Mouse (Mus musculus) urinary bladder, postnatal 4 days (tissue): Measurements from ENCODE around the gene Azin2.

ENCODE experiments used
- DNase-seq, 2 experiments: peaks; one replicate each; pipeline ENCODE4 v3.0.0; 2021 to 2022; ENCODE audit warnings: low spot score in 2 of 2

Gene Azin2

DNA sequence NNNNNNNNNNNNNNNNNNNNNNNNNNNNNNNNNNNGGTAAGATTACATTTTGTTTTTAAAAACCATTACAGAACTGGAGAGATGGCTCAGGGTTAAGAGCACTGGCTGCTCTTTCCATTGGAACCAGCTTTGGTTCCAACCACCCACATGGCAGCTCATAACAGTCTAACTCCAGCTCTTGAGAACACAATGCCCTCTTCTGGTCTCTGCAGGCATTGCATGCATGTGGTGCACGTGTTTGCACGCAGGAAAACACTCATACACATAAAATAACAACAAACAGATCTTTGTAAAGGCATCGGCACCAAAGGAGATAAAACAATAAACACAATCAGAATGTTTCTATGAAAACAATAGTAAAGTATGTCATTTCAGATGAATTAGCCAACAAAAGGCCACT is 19.9 kb downstream of the Azin2 start:
- no peak for DNase-seq

GRCm38 (mm10) chr4:128935595-128935994 is 26.6 kb downstream of the Azin2 start:
- DNase-seq, result no peak

- no peak for DNase-seq
These were observed 29.5 kb downstream of the Azin2 start for GRCm38 (mm10) chr4:128932783-128933182.

- peak; percentile 73 to 85 for DNase-seq
These were observed 37.2 kb downstream of the Azin2 start for GRCm38 (mm10) chr4:128924841-128925606.

- no peak for DNase-seq
These were observed 38.6 kb downstream of the Azin2 start for GRCm38 (mm10) chr4:128923603-128924002.

- no peak for DNase-seq
These were observed 43.1 kb downstream of the Azin2 start for GRCm38 (mm10) chr4:128919106-128919505.

GRCm38 (mm10) chr4:128918187-128918586 is 44.1 kb downstream of the Azin2 start:
- no peak for DNase-seq

DNA sequence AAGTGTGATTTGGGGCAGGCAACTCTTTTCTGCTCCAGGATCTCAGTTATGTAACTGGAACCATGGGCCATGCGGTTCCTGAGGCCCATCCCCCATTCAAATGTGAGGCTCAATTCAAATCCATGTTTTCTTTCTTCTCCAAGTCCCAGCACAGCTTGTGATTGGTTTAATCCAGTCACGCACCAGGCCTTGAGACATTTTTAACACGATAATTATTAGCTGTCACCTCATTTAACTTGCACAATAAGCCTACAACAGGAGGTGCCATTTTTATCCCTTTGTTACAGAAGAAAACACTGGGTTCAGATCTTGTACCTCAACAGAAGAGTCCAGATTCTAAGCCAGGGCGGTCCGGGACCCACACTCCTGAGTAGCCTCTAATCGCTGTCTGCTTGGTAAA is 44.5 kb downstream of the Azin2 start:
- no peak for DNase-seq

DNA sequence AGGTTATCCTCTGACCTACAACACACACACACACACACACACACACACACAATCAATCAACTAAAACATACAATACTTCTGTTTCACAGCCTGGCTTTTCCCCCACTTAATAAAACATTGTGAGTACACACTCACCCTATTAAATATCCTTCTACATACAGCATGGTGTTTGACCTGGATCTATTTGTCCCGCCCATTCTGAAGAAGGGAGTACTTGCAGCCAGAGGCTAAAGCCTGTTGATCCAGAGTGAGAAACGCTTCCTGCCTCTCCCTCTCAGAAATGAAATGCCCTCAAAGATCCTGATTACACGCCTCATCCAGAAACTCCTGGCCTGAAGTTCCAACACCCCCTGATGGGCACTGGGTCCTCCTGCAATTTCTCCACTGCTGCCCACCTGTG is 45.1 kb downstream of the Azin2 start:
- no peak for DNase-seq

- no peak for DNase-seq
These were observed 48.4 kb downstream of the Azin2 start for GRCm38 (mm10) chr4:128913794-128914193.

- DNase-seq, result no peak
These were observed 50.2 kb downstream of the Azin2 start for GRCm38 (mm10) chr4:128912085-128912484.

- no peak for DNase-seq
These were observed 51.8 kb downstream of the Azin2 start for GRCm38 (mm10) chr4:128910276-128911063.

DNA sequence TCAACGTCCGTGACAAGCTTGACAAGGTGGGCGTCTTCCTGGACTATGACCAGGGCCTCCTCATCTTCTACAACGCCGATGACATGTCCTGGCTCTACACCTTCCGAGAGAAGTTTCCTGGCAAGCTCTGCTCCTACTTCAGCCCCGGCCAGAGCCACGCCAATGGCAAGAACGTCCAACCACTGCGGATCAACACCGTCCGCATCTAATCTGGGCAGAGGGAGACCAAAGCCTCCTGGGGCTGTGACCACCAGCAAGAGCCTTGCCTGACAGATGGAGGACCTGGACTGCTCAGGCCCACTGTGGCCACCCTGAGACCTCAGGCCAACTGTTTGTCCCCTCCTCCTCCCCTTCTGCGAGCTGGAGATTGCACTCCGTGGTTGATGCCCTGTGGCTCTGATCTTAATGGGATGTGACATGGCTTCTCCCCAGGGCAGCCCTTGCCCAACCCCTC is 52.8 kb downstream of the Azin2 start:
- DNase-seq, result no peak

GRCm38 (mm10) chr4:128908586-128909377 is 53.5 kb downstream of the Azin2 start:
- DNase-seq, result no peak

DNA sequence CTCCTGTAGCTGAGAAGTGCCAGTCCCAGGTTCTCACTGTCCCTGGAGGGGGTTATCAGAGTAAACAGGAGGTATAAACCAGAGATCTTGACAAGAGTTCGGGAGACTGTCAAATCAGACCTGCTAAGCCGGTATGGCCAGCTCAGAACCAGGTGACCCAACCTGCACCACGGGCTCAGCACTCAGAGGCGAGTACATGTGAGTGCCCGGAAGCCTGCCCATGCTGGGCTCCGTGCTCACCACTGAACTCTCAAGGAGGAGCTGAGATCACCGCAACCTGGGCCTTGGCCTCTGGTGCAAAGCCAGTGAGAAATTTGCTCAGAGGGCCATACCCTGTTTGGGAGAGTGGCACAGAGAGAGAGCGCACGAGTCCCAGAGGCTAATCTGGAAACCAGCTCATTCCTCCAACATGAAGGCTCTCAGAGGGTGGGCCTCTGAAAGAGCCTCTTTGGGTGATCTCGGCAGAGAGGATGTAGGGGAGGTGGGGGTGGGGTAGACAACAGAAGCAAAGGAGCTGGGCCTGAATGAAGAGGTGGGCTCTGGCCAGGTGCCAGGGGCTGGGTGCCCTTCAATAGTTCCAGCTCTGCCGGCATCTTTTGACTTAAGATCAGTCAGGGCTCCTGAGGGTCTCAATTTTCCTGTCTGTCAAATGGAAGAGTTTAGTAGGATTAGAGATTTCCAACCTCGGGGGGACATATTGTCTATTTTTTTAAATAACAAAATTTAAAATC is 54.8 kb downstream of the Azin2 start:
- no peak for DNase-seq

DNA sequence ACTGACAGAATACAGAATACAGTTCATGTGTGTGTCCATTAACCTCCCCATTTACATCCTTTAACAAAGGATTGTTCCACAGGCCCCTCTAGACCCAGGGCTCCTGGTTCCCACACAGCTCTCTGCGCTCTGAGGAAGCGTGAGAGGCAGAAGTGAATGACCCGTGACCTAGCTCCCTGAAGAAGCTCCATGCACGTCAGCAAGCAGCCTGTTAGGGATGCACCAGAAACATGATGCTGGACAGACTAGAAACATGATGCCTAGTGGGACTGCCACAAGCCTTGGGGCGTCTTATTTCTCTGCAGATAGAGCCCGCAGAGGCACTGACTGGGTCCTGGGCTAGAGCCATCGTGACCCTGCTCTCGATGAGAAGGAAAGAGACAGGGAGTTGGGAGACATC is 55.5 kb downstream of the Azin2 start:
- no peak for DNase-seq

GRCm38 (mm10) chr4:128905251-128905650 is 57.0 kb downstream of the Azin2 start:
- no peak for DNase-seq

DNA sequence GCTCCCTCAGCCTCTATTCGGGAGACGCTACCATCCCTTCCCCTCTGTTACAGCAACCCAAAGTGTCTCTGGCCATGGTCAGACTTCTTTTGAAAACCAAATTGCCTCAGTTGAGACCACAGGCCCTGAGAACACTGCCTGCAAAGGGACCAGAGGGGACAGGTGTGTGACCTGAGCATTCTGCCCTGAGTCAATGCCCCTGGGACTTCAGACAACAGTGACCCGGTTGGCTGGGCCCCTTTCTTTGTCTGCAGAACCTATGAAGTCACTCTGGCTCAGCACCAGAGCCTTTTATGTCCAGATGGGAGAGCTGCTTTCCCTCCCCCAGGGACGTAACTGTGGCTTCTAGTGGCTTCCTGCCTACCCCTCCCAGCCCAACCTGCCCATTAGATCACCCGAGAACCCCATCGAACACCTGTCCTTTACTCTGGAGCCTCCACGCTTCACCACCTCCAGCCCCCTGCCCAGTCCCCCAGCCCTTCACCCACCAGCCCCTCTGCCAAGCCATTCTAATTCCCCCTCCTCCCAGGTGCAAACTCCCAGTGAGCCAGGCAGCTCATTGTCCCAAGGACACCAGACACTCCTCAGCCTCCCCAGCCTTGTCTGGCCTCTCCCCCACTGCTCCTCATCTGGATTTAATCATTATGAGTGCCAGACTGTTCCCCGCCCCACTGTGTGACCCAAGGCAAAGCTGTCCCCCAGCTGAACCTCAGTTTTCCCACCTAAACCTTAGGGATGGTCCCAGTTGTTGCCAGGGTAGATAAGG is 58.0 kb downstream of the Azin2 start:
- DNase-seq, result peak in 1 of 2 experiments; percentile 40

- no peak for DNase-seq
These were observed 59.9 kb downstream of the Azin2 start for GRCm38 (mm10) chr4:128902390-128902789.

- no peak for DNase-seq
These were observed 61.8 kb downstream of the Azin2 start for GRCm38 (mm10) chr4:128900484-128900883.

DNA sequence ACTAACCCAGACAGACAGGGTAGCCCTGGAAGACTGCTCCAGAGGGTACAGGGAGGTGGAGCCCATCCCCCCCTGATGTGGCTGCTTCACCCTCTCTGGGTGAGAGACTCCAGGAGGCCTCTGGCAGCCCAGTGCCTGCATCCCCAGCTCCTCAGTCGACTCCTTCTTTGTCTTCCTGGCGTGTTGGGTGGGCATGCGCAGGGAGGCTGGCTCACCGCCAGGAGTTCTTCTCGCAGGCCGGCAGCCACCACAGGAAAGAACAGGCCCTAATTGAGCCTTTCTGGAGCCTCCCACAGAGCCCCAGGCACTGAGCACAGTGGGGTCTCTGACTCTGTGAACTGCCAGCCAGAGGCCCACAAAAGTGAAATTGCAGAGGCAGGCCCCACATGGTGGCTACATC is 62.9 kb downstream of the Azin2 start:
- peak; percentile 80 to 84 for DNase-seq
